Mouse (Mus musculus): Measurements from ENCODE around the gene Olfr574.

DNA sequence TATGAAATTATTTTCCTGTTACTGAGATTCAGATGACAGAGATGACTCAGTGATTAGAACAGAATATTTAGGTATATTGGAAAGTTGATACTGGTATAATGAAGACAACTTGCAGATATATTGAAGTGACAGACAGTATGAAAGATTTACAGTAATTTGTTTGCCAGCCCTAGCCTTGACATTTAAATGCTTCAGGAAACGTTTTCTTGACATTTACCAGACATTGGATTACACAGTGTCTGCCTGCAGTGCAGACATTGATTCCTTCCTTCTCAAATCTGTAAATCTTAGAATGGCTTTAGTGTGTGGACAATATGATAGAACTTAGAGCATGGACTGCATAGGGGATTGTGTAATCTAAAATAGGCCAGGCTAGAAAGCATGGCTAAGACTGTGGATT is 33.0 kb upstream of the Olfr574 start:
- no peak for TF ChIP-seq POLR2A (IDR thresholded peaks at IDR 0.05; ENCODE audit: extremely low read depth, insufficient read depth, low read length)
- no peak for TF ChIP-seq CTCF (IDR thresholded peaks at IDR 0.05; ENCODE audit: low read depth, low read length)
